Mouse (Mus musculus): ENCODE data around the gene Dync2li1. TPM values are rescaled to one million over a fixed set of nuclear protein-coding genes. Genes with fewer than 3 reads are reported as not detected.

The Dync2li1 gene
- polyA plus RNA-seq, 1 experiment: not detected

DNA sequence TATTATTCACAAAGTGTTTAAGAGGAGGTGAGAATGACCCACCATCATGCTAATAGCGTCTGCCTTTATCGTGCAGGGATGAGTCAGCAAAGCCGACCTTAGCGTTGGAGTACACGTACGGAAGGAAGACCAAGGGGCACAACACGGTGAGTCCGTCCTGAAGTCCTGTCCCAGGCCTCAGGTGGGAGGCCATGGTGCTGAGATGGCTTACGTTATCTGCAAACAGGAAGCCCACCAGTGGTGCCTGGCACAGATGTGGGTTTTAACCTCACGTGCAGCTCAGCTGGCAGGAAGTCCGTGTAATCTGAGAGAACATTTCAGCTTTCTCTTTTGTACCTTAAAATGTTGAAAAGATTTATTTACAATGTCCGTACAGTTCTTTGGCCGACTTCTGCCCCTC, 7.1 kb downstream of the Dync2li1 start:
- TF ChIP-seq POLR2A (IDR thresholded peaks at IDR 0.05; ENCODE audit: insufficient read depth, low read depth, low read length) (no peak), CTCF (IDR thresholded peaks at IDR 0.05; ENCODE audit: insufficient read depth, low read depth, low read length) (no peak)
- Histone ChIP-seq H3K27ac (ENCODE audit: insufficient read depth, low read depth, low read length) (no peak overlapping the region), H3K4me1 (ENCODE audit: control insufficient read depth, insufficient read depth, low read length) (no peaks in the 10 kb centered on the region), H3K4me3 (ENCODE audit: insufficient read depth, low read depth, low read length) (no peak overlapping the region)
- 91% methylated on average over 13 of the region's 13 CpGs for WGBS

- WGBS: 58% methylated on average over 8 of the region's 8 CpGs
- Histone ChIP-seq H3K4me3 (ENCODE audit: insufficient read depth, low read depth, low read length) (no peak overlapping the region), H3K27ac (ENCODE audit: insufficient read depth, low read depth, low read length) (no peak overlapping the region), H3K4me1 (ENCODE audit: control insufficient read depth, insufficient read depth, low read length) (no peaks in the 10 kb centered on the region)
- no peak for TF ChIP-seq CTCF (IDR thresholded peaks at IDR 0.05; ENCODE audit: insufficient read depth, low read depth, low read length)
- no peak for TF ChIP-seq POLR2A (IDR thresholded peaks at IDR 0.05; ENCODE audit: insufficient read depth, low read depth, low read length)
These were observed 10.0 kb downstream of the Dync2li1 start for GRCm38 (mm10) chr17:84636328-84636727.

- Histone ChIP-seq H3K4me3 (ENCODE audit: insufficient read depth, low read depth, low read length) (no peak overlapping the region), H3K27ac (ENCODE audit: insufficient read depth, low read depth, low read length) (no peak overlapping the region), H3K4me1 (ENCODE audit: control insufficient read depth, insufficient read depth, low read length) (no peaks in the 10 kb centered on the region)
- 95% methylated on average over 6 of the region's 6 CpGs for WGBS
- TF ChIP-seq POLR2A (IDR thresholded peaks at IDR 0.05; ENCODE audit: insufficient read depth, low read depth, low read length): no peak
- no peak for TF ChIP-seq CTCF (IDR thresholded peaks at IDR 0.05; ENCODE audit: insufficient read depth, low read depth, low read length)
These were observed 11.7 kb downstream of the Dync2li1 start for GRCm38 (mm10) chr17:84637971-84638370.

- TF ChIP-seq POLR2A (IDR thresholded peaks at IDR 0.05; ENCODE audit: insufficient read depth, low read depth, low read length): no peak
- TF ChIP-seq CTCF (IDR thresholded peaks at IDR 0.05; ENCODE audit: insufficient read depth, low read depth, low read length): no peak
- no peaks in the 10 kb centered on the region for H3K4me1 ChIP-seq (ENCODE audit: control insufficient read depth, insufficient read depth, low read length)
- no peak overlapping the region for H3K4me3 ChIP-seq (ENCODE audit: insufficient read depth, low read depth, low read length)
- WGBS: 67% methylated on average over 10 of the region's 10 CpGs
- no peak overlapping the region for H3K27ac ChIP-seq (ENCODE audit: insufficient read depth, low read depth, low read length)
These were observed 13.6 kb downstream of the Dync2li1 start for GRCm38 (mm10) chr17:84639796-84640378.

DNA sequence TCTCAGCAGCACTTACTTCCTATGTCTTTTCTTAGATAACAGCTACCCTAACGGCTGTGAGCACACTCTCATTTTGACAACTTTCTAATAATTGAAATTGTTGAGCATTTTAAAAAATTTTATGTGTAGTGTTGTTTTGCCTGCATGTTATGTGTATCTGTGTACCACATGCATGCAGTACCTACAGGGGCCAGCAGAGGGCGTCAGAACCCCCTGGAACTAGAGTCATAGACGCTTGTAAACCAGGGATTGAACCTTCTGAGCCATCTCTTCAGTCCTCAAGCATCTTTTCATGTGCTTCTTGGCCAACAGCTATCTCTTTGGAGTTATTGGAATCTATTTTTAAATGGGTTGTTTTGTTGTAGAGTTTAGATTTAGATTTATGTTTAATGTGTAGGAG, 15.6 kb downstream of the Dync2li1 start:
- no peak for TF ChIP-seq POLR2A (IDR thresholded peaks at IDR 0.05; ENCODE audit: insufficient read depth, low read depth, low read length)
- TF ChIP-seq CTCF (IDR thresholded peaks at IDR 0.05; ENCODE audit: insufficient read depth, low read depth, low read length): no peak
- 53% methylated on average over 3 of the region's 3 CpGs for WGBS

DNA sequence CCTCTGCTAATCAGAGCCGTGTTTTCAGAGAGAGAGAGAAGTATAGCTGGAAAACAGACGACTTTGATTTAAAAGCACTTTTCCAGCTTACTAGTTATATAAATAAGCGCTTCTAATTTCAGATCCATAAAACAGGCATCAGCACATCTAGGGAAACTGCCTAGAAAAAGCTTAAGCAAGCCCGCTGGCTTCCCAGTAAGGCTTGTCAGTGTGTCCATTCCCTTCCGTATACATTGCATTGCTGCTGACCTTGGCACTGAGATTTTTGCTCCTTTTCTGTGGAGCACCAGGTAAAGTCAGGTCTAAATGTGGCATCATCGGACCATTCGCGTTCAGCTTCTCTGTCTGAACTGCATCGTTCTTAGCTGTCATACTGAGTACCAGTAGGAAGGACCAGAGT, 16.0 kb downstream of the Dync2li1 start:
- TF ChIP-seq POLR2A (IDR thresholded peaks at IDR 0.05; ENCODE audit: insufficient read depth, low read depth, low read length): no peak
- no peak overlapping the region for H3K27ac ChIP-seq (ENCODE audit: insufficient read depth, low read depth, low read length)
- 85% methylated on average over 9 of the region's 9 CpGs for WGBS
- H3K4me3 ChIP-seq (ENCODE audit: insufficient read depth, low read depth, low read length): no peak overlapping the region
- no peaks in the 10 kb centered on the region for H3K4me1 ChIP-seq (ENCODE audit: control insufficient read depth, insufficient read depth, low read length)

More for the DNA sequence above, 15.6 kb downstream of the Dync2li1 start:
- Histone ChIP-seq H3K4me3 (ENCODE audit: insufficient read depth, low read depth, low read length) (no peak overlapping the region), H3K27ac (ENCODE audit: insufficient read depth, low read depth, low read length) (no peak overlapping the region), H3K4me1 (ENCODE audit: control insufficient read depth, insufficient read depth, low read length) (no peaks in the 10 kb centered on the region)

GRCm38 (mm10) chr17:84644292-84645050, 18.2 kb downstream of the Dync2li1 start:
- no peak overlapping the region for H3K27ac ChIP-seq (ENCODE audit: insufficient read depth, low read depth, low read length)
- TF ChIP-seq CTCF (IDR thresholded peaks at IDR 0.05; ENCODE audit: insufficient read depth, low read depth, low read length): no peak
- no peak for TF ChIP-seq POLR2A (IDR thresholded peaks at IDR 0.05; ENCODE audit: insufficient read depth, low read depth, low read length)
- no peaks in the 10 kb centered on the region for H3K4me1 ChIP-seq (ENCODE audit: control insufficient read depth, insufficient read depth, low read length)
- 84% methylated on average over 16 of the region's 16 CpGs for WGBS
- H3K4me3 ChIP-seq (ENCODE audit: insufficient read depth, low read depth, low read length): no peak overlapping the region

DNA sequence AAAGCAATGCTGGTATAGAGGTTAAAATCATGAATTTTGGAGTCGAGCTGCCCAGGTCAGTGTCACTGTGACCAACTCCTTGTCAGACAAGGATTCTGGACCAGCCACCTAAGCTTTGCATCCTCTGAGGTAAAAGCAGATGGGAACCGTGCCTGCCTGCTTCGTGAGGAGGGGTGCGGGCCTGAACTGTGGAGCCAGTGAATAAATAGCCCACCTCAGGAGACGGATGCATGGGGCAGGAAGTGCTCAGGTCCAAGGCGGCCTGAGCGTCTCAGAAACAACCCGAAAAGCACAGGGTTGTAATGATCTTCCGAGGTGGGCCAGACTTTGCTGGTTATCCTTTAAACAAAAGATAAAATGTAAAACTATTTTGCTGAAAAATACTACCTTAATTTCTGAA, 18.8 kb downstream of the Dync2li1 start:
- TF ChIP-seq CTCF (IDR thresholded peaks at IDR 0.05; ENCODE audit: insufficient read depth, low read depth, low read length): no peak
- TF ChIP-seq POLR2A (IDR thresholded peaks at IDR 0.05; ENCODE audit: insufficient read depth, low read depth, low read length): no peak
- no peaks in the 10 kb centered on the region for H3K4me1 ChIP-seq (ENCODE audit: control insufficient read depth, insufficient read depth, low read length)
- 69% methylated on average over 9 of the region's 9 CpGs for WGBS
- no peak overlapping the region for H3K4me3 ChIP-seq (ENCODE audit: insufficient read depth, low read depth, low read length)
- no peak overlapping the region for H3K27ac ChIP-seq (ENCODE audit: insufficient read depth, low read depth, low read length)

DNA sequence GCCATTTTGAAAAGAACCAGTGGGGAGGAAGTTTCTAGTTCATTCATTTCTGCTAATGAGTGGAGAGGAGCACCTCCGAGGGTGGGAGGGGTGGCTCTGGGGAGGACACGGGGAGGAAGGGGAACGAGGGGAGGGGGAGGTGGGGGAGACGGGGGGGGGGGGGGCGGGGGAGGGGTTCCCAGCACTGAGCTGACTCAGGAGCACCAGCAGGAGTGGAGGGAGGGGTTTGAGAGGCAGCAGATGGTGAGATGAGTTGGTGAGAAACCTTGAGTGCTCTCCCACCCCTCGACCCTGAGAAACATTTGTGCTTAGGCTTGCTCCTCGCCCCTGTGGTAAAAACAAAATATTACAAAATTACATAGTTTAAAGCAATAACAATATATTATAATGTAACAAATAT, 19.6 kb downstream of the Dync2li1 start:
- no peak overlapping the region for H3K4me3 ChIP-seq (ENCODE audit: insufficient read depth, low read depth, low read length)
- WGBS: 26% methylated on average over 3 of the region's 7 CpGs
- no peak overlapping the region for H3K27ac ChIP-seq (ENCODE audit: insufficient read depth, low read depth, low read length)
- H3K4me1 ChIP-seq (ENCODE audit: control insufficient read depth, insufficient read depth, low read length): no peaks in the 10 kb centered on the region
- TF ChIP-seq CTCF (IDR thresholded peaks at IDR 0.05; ENCODE audit: insufficient read depth, low read depth, low read length) (no peak), POLR2A (IDR thresholded peaks at IDR 0.05; ENCODE audit: insufficient read depth, low read depth, low read length) (no peak)

All from olfactory bulb, adult 2 months (tissue).